Mouse (Mus musculus) urinary bladder, postnatal 10 days (tissue): Measurements from ENCODE around the gene Dydc1.
A peak's percentile ranks its signal among the peaks of the same experiment; 100 is the strongest.
"Not testable (repeated sequence)": the region's sequence is repeated elsewhere in the genome, so short reads cannot be mapped to it uniquely, and the experiment has no call there.

Source experiments
- DNase-seq: peaks from one replicate; pipeline ENCODE4 v3.0.0; 2022; ENCODE audit warnings: low spot score

Gene Dydc1

DNA sequence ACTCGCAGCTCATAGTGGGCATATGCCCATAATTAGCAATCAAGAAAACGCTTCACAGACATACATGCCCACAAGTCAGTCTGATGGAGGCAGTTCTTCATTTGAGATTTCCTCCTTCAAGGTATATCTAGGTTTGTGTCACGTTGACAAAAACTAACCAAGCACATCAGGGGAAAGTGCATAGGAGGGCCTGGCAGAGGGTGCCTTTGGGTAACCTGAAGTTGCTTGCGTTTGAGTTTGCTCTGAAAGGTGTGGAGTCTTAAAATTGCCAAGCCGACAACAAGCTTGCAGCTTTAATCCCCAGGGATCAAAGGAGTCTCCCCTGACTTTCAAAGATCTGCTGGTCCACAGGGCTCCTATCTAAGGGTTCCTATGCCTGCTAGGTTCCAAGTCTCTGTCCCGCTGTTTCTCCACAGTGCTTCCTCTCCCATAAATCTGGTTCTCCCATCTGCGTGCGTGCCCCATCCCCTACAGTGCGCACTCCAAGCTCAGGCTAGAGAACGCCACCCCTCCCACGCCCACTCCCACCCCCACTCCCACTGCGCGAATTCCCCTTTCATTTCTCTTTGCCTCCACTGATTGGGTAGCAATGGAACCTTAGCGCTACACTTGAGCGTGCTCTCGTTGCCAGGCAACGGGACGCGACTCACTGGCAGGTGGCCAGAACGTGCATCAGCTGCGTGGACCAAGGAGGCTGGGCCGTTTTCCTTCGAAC, at the start of gene Dydc1:
Gene Dydc1, plus strand, starts transcription at position 683 of the 715 bp plus-strand sequence.
- peak; percentile 26 for DNase-seq

DNA sequence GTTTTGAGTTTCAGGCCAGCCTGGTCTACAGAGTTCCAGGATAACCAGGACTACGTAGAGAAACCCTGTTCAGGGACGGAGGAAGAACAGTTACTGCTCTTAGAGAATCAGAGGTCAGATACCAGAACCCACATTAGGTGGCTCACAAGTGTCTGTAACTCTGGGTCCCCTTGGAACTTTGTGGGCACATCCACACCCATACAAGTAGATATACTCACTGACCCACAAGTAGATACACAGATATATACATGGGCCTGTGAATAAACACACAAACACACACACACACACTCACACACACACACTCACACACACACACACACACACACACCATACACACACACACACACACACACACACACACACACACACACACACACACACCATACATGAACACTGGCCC, 47.6 kb upstream of the Dydc1 start:
- no peak for DNase-seq

DNA sequence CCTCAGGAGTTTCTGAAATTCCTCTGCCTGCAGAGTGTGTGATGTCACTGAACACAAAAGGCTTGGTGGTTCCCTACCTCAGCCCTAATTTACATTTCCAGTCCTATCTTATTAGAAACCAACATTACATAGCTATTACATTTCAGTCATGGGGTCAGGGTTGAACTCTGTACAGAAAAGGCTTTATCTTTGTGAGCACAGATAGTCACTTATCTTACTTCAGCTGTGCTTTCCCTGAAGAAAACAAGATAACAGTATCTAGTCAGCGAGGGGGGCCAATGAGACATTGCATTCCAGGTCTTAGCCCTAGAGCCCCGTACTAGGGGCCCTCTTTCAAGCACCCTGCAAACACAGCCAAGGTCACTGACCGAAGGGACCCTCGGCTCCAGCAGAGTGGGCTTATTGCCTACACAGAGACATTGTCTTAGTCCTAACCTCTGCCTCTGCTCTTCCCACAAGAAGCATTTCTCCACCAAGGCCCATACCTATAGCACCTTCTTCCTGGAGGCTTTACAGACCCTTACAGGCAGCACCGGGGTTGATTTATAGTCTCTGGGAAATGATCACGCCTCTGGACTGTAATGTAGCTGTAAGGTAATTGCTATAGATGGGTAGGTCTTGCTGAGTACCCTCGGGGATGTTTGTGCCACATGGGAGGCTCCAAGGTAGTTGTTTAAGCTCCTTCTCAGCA, 47.0 kb upstream of the Dydc1 start:
- DNase-seq: no peak

DNA sequence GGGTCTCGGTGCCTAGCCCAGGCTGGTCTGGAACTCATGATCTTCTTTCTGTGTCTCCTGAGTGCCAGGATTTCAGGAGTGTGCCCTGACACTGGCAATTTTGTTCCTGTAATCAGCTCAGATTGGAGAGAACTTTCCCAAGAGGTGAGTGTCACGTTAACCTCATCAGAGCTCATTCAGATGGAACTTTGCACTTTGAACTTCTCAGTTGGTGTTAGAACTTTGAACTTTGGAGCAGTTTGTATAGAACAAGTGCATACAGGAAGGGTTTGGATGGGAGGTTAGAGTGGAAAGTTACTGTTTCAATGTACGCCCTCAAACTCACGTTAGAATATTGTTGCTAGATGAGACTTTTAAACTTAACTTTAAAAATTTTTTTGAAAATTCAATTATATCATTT, 43.4 kb upstream of the Dydc1 start:
- no peak for DNase-seq

DNA sequence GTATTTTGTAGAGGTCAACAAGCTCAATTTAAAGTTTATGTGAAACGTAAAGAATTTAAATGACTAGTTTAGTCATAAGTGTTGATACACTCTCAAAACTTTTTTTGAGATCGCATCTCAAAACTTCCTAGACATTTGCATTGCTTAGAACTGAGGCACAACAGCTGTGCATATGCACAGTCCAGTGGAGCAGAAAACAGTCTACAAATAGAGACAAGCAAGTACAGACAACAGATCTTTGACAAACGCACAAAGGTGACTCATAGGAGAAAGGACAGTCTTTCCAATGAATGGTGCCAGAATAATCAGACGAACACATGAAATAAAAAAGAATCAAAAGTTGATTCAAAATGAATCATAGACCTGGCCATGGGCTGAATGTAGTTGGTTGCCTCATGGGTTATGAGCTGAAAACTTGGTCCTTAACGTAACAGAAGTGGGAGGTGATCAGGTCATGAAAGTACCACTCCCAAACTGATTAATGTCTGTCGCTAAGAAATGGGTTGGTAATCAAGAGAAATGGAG, 41.7 kb upstream of the Dydc1 start:
- no peak for DNase-seq

DNA sequence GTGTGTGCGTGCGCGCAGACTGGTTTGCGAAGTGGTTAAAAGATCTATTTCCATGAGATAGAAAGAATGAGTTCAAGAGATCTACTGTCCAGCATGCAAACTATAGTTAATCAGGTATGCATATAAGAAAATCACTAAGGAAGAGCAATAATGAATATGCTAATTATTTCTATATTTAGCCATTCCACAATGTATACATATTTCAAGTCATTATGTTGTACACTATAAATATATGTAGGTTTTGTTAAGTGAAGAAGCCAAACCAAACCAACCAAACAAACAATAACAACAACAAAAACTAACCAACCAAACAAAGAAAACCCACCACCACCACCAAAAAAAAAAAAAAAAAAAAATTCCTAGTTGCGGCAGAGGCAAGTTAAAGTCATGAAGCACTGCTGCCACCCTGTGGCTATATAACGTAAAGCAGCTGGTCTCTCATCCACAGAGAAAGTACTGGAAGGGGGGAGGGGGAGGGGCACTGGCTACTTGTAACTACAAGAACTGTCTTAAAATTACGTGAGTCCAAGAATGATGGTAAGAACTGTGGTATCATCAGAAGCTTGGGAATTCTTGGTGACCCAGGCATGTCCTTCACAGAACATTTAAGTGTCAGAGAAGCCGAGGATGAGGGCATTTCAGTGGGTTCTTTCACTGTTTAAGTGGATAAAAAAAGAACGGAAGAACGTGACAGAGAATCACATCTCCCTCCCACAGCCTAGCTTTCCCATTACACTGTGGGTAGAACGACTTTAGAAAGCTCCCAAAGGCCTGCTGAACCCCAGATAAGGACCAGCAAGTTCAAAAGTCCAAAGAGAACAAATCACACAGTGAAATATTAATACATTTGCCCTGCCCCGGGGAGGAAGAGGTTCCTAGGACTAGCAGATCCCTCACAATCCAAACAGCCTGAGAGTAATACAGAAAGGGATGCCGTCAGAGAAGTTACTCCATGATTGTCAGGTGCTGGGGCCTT, 39.3 kb upstream of the Dydc1 start:
- peak; percentile 41 for DNase-seq

DNA sequence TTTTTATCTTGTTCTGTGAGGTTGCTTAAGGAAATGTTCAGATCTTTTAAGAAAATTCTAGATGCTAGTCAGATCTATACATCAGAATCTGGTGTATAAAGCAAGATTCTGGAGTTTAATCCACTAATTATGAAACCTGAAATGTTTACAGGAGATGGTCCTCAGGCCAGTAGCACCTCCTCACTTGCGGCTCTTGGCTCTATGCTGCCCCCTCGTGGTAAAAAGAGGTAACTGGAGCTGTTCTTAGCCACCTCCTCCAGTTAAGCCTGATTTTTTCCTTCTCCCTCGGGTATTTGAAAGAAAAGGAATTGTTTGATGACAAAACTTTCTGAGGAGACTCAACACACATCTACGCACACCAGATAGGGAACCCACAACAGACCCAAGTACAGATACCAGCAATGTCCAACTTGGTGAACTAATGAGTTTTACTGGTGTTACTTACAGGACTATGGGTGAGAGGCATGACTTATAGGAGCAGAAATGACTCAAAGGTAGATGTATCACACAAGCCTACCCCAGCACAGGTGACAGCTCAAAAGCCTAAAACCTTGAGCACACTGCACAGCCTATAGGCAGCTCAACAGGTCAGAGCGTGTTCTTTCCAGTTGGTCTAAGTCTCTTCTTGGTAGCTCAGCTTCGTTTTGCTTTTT, 37.4 kb upstream of the Dydc1 start:
- DNase-seq: no peak

DNA sequence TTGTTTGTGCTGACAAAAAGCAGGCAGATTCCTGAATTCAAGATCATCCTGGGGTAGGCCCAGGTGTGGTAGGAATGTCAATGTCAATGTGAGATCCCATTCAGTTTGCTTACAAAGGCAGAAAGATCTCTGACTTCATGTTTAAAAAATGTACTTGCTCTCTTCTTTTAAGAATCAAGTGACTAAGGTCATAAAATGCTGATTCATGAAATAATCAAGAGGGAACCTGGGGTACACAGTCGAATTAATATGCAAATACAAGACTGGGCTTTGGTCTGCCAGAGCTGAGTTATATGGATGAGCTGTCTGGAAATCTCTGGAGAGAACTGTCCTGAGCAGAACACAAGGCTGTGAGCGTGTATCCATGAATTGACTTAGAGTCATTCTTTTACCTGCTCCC, 25.3 kb upstream of the Dydc1 start:
- no peak for DNase-seq

DNA sequence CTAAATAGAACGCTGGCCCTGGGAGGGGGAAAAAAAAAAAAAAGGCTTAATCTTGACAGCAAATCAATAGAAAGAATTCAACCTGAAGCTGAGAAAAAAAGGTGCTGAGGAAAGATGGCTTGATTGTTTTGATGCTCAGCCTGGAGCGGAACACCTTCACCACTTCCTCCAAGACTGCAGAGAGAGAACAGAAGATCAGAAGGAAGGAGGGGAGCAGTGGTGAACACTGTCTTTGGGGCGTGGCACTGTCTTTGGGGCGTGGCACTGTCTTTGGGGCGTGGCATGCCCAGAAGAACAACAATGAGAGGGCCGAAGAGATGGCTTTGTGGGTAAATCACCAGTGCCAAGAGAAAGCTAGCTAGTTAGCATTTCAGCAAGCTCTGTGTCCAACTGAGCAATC, 22.2 kb upstream of the Dydc1 start:
- no peak for DNase-seq

DNA sequence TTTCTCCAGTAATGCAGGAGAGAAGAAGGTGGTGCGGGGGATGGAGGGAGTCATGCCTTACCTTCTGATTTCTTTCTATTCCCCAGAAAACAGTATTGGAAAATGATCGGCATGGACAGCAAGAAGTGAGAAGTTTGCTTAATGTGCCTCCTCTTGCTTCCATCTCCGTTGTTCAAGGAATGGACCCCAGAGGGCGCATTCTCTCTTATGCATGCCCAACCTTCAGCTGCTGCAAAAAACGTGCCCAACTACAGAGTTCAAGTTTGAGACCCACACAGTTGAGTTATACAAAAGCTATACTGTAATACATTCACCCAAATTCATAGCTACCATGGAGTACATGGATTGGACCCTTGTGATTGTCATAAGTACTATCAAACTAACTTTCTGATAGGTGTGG, 20.2 kb upstream of the Dydc1 start:
- DNase-seq: no peak

DNA sequence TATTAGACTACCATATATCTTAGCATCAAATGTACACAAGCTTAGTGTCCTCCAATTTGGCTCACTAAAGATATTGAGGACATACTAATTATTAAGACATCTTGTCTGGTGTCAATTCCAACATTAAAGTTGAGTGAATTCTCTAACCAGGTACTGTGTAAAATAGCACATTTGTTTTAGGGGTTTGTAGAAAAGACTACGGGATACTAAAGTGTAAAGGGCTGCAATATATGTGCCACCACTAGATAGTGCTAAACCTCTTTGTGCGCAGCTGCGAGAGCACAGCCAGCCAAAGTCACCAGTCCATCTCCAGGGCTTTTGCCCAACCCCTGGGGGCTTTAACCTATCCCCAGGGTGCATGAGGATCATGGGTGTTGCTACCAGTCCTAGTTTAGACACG, 19.5 kb upstream of the Dydc1 start:
- not testable (repeated sequence) for DNase-seq

DNA sequence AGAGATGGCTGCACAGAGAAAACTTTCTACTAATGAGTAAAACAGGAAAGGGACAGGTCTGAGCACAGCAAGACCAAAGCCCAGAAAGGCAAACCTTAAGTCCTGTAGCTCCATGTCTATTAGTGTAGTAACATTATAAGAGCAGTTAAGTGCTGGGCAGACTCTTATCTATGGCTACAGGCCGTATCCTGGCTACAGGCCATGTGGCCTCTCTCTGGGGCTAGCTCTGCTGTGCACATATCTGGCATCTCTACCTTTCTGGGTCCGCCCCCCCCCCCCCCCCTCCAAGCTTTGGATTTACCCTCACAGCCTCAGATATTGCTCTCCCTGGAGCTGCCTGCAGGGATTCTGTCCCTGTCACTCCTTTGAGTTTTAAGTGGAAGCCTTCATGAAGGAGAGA, 7.5 kb upstream of the Dydc1 start:
- no peak for DNase-seq

DNA sequence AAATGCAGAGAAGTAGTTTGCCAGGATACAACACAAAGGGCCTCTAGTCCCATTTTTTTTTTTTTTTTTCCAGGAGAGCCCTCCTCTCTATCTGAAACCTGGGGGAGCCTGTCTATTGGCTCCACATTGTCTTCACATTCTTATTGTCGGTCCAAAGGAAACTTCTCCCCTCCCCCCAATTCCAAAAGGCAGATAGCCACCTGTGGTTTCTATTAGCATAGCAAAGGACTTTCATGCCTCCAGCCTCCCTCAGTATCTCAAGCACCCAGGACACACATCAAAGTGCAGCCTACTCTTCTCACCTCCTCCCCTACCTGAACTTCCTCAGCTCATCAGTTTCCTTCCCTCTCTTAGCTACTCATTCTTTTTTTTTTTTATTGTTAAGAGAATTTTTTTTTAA, 6.3 kb upstream of the Dydc1 start:
- no peak for DNase-seq

DNA sequence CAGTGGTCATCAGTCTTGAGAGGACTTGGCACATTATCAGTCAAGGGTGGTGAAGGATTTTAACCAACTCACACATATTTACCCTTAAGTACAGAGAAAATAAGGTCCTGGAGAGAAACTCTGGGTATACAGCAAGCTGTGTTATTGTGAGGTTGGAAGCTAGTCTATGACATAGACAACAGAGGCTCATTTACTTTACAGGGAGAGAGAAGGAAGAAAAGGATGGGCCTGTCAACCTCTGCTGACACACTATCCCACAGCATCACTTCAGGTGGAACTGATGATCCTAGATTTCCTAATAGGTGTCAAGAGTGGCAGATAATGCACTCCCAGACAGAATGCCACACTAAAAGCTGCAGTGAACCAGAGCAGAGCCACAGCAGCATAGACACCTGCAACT, 3.6 kb upstream of the Dydc1 start, which contains the start of gene Dydc2:
Gene Dydc2, minus strand, starts transcription at position 101 of the 400 bp plus-strand sequence.
- no peak for DNase-seq

DNA sequence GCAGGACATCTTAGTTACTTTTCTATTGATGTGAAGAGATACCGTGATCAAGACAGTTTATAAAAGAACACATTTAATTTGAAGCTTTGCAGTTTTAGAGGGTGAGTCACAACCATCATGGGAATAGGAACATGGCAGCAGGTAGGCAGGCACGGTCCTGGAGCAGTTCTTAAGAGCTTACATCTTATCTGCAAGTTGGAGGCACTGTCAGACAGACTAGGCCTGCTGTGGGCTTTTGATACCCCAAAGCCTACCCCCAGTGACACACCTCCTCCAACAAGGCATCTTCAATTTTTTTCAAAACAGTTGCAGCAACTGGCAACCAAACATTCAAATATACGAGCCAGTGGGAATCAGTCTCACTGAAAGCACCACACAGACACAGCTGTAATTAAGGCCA, 2.4 kb upstream of the Dydc1 start:
- DNase-seq: no peak

DNA sequence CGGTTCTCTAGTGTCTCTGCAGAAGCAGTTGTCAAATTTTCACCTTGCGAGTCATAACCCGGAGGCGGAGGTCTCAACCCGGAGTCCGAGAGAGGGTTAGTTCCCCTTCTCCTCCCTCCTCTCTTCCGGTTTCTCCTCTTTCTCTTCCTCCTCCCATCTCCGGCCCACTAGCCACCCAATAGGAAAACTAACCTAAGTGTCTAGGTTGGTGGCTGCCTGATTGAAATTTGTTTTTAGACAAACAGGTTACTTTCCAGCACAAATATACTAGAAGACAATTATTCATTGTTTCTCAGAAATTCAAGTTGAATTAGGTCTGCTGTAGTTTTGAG, 199 bp downstream of the Dydc1 start:
- no peak for DNase-seq

DNA sequence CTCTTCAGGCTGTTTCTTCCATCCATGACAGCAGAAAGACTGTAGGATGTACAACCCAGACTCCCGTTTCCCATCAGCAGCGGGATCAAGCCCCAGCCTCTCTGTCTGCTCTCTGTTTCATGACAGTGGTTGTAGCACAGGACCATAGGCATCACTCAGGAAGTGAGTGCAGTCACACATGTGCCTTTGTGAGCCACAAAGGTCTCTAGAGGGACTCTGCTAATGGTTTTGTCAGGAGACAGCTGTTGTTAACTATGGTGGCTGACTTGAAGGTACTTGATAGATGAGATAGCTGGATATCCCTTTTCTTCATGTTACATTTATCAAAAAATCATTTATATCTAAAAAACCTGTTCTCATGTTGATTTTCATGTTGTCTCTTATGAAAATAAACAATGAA, 9.7 kb downstream of the Dydc1 start:
- no peak for DNase-seq

DNA sequence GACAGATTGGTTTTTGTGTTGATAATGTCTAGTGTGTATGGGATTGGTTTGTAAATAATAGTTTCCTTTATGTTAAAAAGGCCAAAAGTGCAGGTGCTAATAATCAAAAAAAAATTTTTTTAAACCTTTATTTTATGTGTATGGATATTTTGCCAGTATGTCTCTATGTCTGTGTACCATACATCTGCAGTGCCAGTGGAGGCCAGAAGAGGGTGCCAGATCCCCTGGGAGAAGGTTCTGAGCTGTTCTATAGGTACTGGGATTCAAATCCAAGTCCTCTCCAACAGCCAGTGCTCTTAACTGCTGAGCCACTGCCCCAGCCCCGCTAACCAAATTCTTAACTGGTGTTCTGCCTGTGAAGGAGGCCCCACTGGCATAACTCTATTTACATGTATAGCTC, 14.8 kb downstream of the Dydc1 start:
- DNase-seq: no peak

DNA sequence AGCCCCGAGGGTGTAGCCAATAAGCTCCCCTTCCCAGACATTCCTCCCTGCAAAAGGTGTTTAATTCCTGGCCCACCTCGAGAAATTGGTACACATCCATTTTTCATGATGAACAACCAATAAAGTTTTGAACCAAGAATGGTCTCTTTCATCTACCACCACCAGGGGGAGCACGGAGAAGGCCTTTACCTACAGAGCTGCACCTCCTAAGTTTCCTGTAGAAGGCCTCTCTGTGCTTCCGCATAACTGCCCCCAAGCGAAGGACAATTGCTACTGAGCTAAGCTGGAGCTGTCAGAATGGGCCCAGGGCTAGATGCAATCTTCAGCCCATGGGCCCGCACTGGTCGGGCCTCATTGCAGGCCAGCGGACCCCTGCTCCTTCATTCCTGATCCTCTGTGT, 18.1 kb downstream of the Dydc1 start:
- no peak for DNase-seq

DNA sequence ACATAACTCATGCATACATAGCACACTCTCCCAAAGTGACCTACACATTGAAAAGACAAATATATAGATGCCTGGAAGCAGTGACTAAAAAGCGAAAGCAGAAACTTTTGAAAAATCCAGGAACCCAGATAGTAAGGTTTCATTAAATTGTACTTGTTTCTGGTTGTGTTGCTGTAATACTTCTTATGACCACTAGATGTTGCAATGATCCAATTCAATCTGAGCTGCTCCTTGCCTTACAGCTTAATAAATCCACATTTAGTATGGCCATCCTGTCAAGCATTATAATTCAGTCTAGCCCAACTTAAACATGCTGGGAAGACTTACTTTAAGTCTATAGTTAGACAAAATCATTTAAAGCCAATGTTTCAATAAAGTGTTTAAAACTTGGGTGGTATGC, 21.4 kb downstream of the Dydc1 start:
- DNase-seq: no peak

DNA sequence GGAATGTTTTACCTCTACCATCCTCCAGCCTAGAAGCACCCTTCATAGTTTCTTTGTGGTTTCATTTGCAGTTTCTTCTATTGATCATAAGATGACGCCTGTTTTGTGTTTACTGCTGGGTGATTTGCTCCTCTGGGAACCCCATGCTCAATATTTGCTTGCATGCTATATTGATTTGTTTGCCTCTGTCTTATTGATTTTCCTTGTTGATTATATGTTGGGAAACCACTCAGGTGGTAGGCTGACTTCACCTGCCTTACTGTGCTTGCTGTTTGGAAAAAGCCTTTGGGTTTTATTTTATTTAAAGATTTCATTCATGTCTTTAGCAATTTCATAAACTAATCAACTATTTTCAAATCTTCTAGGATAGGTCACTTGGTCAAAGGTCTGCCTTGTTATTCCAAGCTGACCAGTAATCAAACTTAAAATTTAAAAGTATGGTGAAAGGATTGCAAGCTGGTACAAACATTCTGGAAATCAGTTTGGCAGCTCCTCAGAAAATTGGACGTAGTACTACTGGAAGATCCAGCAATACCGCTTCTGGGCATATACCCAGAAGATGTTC, 23.7 kb downstream of the Dydc1 start:
- no peak for DNase-seq

DNA sequence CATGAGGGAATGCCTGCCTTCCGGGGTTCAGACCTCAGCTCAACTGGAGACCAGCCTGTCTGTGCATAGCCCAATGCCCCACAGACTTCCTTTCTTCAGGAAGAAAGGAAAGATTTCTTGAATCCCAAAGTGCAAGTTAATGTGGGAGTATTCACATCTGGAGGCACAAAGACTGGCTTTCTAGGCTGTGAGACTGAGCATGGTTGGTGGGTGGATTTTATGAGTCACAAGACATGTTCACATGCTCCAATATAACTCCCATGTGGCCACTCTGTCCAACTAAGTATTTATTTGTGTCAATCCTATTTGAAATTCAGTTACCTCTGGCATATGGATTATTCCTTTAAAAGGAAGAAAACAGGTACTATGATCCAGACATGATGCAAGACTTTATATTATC, 26.0 kb downstream of the Dydc1 start:
- no peak for DNase-seq
